In genomic region chr6:6857766-6858165, GRCm38 (mm10) we compare ENCODE assay signal across 25 mouse cellular contexts. TPM values are rescaled to one million over a fixed set of nuclear protein-coding genes. Genes with fewer than 3 reads are reported as not detected.
DNase-seq lines count a peak whose midpoint lies in the region; ATAC-seq lines count a peak whose summit lies in the region.
"Had no signal": no experiment of that assay in that cellular context is flagged by ENCODE, and none has a peak within 500 bp of the region (broad histone marks: within the 10 kb centered on the region; RNA-seq: fewer than 3 reads in every experiment).

No protein-coding gene starts in this region.

- peak; percentile 22 for DNase-seq in hindbrain, embryonic 14.5 days (ENCODE audit: low spot score)
- peak; percentile 28 for DNase-seq in embryo, embryonic 11 days
- DNase-seq in thymus, postnatal 10 days (ENCODE audit: low spot score in 2 of 2) = no peak
- no peak for DNase-seq in cerebellum, adult 9-11 months
- DNase-seq in spleen, postnatal 14 days (ENCODE audit: low spot score in 2 of 2) = no peak
- DNase-seq: adrenal gland, postnatal 14 days; cerebellum, adult 11-12 months; cerebellum, postnatal 25 days; kidney, postnatal 4 days; liver; right cerebral cortex, postnatal 14 days; spleen, adult 18-20 months; thymus, adult 18-20 months had no signal

- no peak overlapping the region for H3K27ac ChIP-seq in hindbrain, embryonic 14.5 days
- no peak overlapping the region for H3K27ac ChIP-seq in hindbrain, embryonic 13.5 days
- peak overlapping the region; percentile 94 for H3K27ac ChIP-seq in forebrain, embryonic 15.5 days (replicated peaks)
- no peak overlapping the region for H3K27ac ChIP-seq in midbrain, embryonic 16.5 days (ENCODE audit: low read length)
- H3K27ac ChIP-seq: heart, embryonic 10.5 days; kidney, embryonic 15.5 days had no signal

- peaks cover 3% of the 10 kb centered on the region; the same call in 1 of the 2 replicates for H3K4me1 ChIP-seq in hindbrain, embryonic 14.5 days (replicated peaks; ENCODE audit: control insufficient read depth, insufficient read depth, low read length)
- peaks cover 5% of the 10 kb centered on the region for H3K4me1 ChIP-seq in hindbrain, embryonic 13.5 days (replicated peaks)
- peaks cover 45% of the 10 kb centered on the region for H3K4me1 ChIP-seq in forebrain, embryonic 15.5 days
- no peaks in the 10 kb centered on the region for H3K4me1 ChIP-seq in midbrain, embryonic 16.5 days (ENCODE audit: control insufficient read depth, insufficient read depth, low read length)

- peaks cover 96% of the 10 kb centered on the region for H3K27me3 ChIP-seq in hindbrain, embryonic 14.5 days (ENCODE audit: control insufficient read depth, insufficient read depth, low read length)
- H3K27me3 ChIP-seq in hindbrain, embryonic 13.5 days = peaks cover 95% of the 10 kb centered on the region
- H3K27me3 ChIP-seq in forebrain, embryonic 15.5 days = peaks cover 60% of the 10 kb centered on the region
- H3K27me3 ChIP-seq in midbrain, embryonic 16.5 days (ENCODE audit: control insufficient read depth, insufficient read depth, low read depth, low read length) = peaks cover 52% of the 10 kb centered on the region

- no peak overlapping the region for H3K4me3 ChIP-seq in hindbrain, embryonic 14.5 days (replicated peaks; ENCODE audit: low read length)
- H3K4me3 ChIP-seq in hindbrain, embryonic 13.5 days = no peak overlapping the region
- peak overlapping the region; percentile 45 for H3K4me3 ChIP-seq in forebrain, embryonic 15.5 days
- no peak overlapping the region for H3K4me3 ChIP-seq in midbrain, embryonic 16.5 days (ENCODE audit: low read depth, low read length)
- H3K4me3 ChIP-seq: heart, embryonic 10.5 days; kidney, embryonic 15.5 days had no signal

- no peaks in the 10 kb centered on the region for H3K9me3 ChIP-seq in hindbrain, embryonic 14.5 days (ENCODE audit: control insufficient read depth, low read length)
- no peaks in the 10 kb centered on the region for H3K9me3 ChIP-seq in hindbrain, embryonic 13.5 days
- no peaks in the 10 kb centered on the region for H3K9me3 ChIP-seq in forebrain, embryonic 15.5 days
- H3K9me3 ChIP-seq in midbrain, embryonic 16.5 days (replicated peaks; ENCODE audit: control insufficient read depth, low read length, poor library complexity, severe bottlenecking) = no peaks in the 10 kb centered on the region
- H3K9me3 ChIP-seq: heart, embryonic 10.5 days; kidney, embryonic 15.5 days had no signal

- H3K36me3 ChIP-seq in hindbrain, embryonic 14.5 days (replicated peaks; ENCODE audit: control insufficient read depth, insufficient read depth) = no peaks in the 10 kb centered on the region
- no peaks in the 10 kb centered on the region for H3K36me3 ChIP-seq in hindbrain, embryonic 13.5 days
- no peaks in the 10 kb centered on the region for H3K36me3 ChIP-seq in forebrain, embryonic 15.5 days
- no peaks in the 10 kb centered on the region for H3K36me3 ChIP-seq in midbrain, embryonic 16.5 days (ENCODE audit: control insufficient read depth, insufficient read depth, low read length)
- H3K36me3 ChIP-seq: heart, embryonic 10.5 days; kidney, embryonic 15.5 days had no signal

- no peak overlapping the region for H3K4me2 ChIP-seq in hindbrain, embryonic 14.5 days (replicated peaks)
- no peak overlapping the region for H3K4me2 ChIP-seq in hindbrain, embryonic 13.5 days
- H3K4me2 ChIP-seq in forebrain, embryonic 15.5 days (replicated peaks) = peak overlapping the region; percentile 45
- H3K4me2 ChIP-seq in midbrain, embryonic 16.5 days (ENCODE audit: low read length) = peak overlapping the region; percentile 20
- H3K4me2 ChIP-seq: kidney, embryonic 15.5 days had no signal

- WGBS in hindbrain, embryonic 14.5 days = 6% methylated on average over 2 of the region's 2 CpGs
- WGBS in hindbrain, embryonic 13.5 days = 4% methylated on average over 2 of the region's 2 CpGs
- WGBS in forebrain, embryonic 15.5 days = 2% methylated on average over 2 of the region's 2 CpGs
- 5% methylated on average over 2 of the region's 2 CpGs for WGBS in midbrain, embryonic 16.5 days

- ATAC-seq in hindbrain, embryonic 14.5 days (ENCODE audit: low FRiP score) = no peak
- no peak for ATAC-seq in hindbrain, embryonic 13.5 days (ENCODE audit: low FRiP score)
- ATAC-seq in forebrain, embryonic 15.5 days (replicated peaks) = no peak
- ATAC-seq in midbrain, embryonic 16.5 days = no peak
- ATAC-seq: inflammation-experienced regulatory T-cells, adult 6 months; lung, postnatal 0 days had no signal

- H3K9ac ChIP-seq in hindbrain, embryonic 14.5 days = no peak overlapping the region
- H3K9ac ChIP-seq in hindbrain, embryonic 13.5 days = no peak overlapping the region
- H3K9ac ChIP-seq in forebrain, embryonic 15.5 days (replicated peaks) = peak overlapping the region; percentile 49
- H3K9ac ChIP-seq in midbrain, embryonic 16.5 days (ENCODE audit: low read depth, low read length) = no peak overlapping the region
- H3K9ac ChIP-seq: kidney, embryonic 15.5 days had no signal

RNA-seq across cellular contexts. Expression of gene Dlx6, which starts 5.4 kb away (rescaled TPM):
- not detected in 2 replicates for polyA plus RNA-seq in hindbrain, embryonic 14.5 days (2014; fragmentation: Nextera tagmentation; extraction: Ambion mirVana)
- polyA plus RNA-seq in hindbrain, embryonic 13.5 days (2015; fragmentation: Nextera tagmentation; extraction: Ambion mirVana) = 0.18 TPM in 1 of 2 replicates, not detected in the other
- polyA plus RNA-seq in forebrain, embryonic 15.5 days (2015; fragmentation: Nextera tagmentation; extraction: Ambion mirVana) = 13.2 and 14.7 TPM in 2 replicates
- 1.3 and 3.0 TPM in 2 replicates for polyA plus RNA-seq in midbrain, embryonic 16.5 days (2015; fragmentation: Nextera tagmentation; extraction: Ambion mirVana)
- polyA plus RNA-seq: gonadal fat pad, adult 2 months; heart, postnatal 0 days; inflammation-experienced regulatory T-cells, adult 6 months; kidney, embryonic 15.5 days; liver, embryonic 16.5 days; lung, postnatal 0 days; neural tube, embryonic 11.5 days; urinary bladder, adult 2 months had no signal

RNA-seq across cellular contexts. Expression of gene Dlx5, which starts 24.1 kb away (rescaled TPM):
- polyA plus RNA-seq in hindbrain, embryonic 14.5 days (2014; fragmentation: Nextera tagmentation; extraction: Ambion mirVana) = not detected in 2 replicates
- polyA plus RNA-seq in hindbrain, embryonic 13.5 days (2015; fragmentation: Nextera tagmentation; extraction: Ambion mirVana) = 1.3 and 1.9 TPM in 2 replicates
- 81.5 and 84.7 TPM in 2 replicates for polyA plus RNA-seq in forebrain, embryonic 15.5 days (2015; fragmentation: Nextera tagmentation; extraction: Ambion mirVana)
- 9.7 and 20.7 TPM in 2 replicates for polyA plus RNA-seq in midbrain, embryonic 16.5 days (2015; fragmentation: Nextera tagmentation; extraction: Ambion mirVana)
- polyA plus RNA-seq: inflammation-experienced regulatory T-cells, adult 6 months; lung, postnatal 0 days; urinary bladder, adult 2 months had no signal

Comparison
In these comparisons a context has a peak if more than half of its experiments do, and no peak if none do; other contexts are left out.
1. DNase-seq: peak in hindbrain, embryonic 14.5 days (single experiment) and embryo, embryonic 11 days (single experiment); none in thymus, postnatal 10 days (0 of 2), cerebellum, adult 9-11 months (single experiment) and spleen, postnatal 14 days (0 of 2).
2. H3K4me2 ChIP-seq: peak in forebrain, embryonic 15.5 days (single experiment) and midbrain, embryonic 16.5 days (single experiment); none in hindbrain, embryonic 14.5 days (single experiment) and hindbrain, embryonic 13.5 days (single experiment).